Mouse (Mus musculus) inflammation-experienced regulatory T-cells (primary cell): Measurements from ENCODE around the gene Lmna. TPM values are rescaled to one million over a fixed set of nuclear protein-coding genes. Genes with fewer than 3 reads are reported as not detected.

Experiments
- polyA plus RNA-seq, 2 experiments: library from polyadenylated mRNA; unstranded; fragments of 100-300 nt; shearing (Covaris generic); gene quantifications; one replicate each; pipeline ENCODE4 v1.2.1; 2017

Lmna gene
- polyA plus RNA-seq: 10 to 100 TPM; 19.0 to 26.0 TPM

GRCm38 (mm10) chr3:88509692-88510420, at the start of gene Lmna:
Gene Lmna (minus strand): TSS chr3:88509956.

GRCm38 (mm10) chr3:88553525-88553879, 43.7 kb upstream of the Lmna start, which contains the start of gene Ubqln4:
Gene Ubqln4 (plus strand): TSS chr3:88553758.

GRCm38 (mm10) chr3:88552676-88553524, 43.1 kb upstream of the Lmna start, which contains the start of gene Lamtor2:
Gene Lamtor2 (minus strand): TSS chr3:88553074.

GRCm38 (mm10) chr3:88548180-88548917, 38.6 kb upstream of the Lmna start, which contains the start of gene Rab25:
Gene Rab25 (minus strand): TSS chr3:88548300.

GRCm38 (mm10) chr3:88532299-88532674, 22.5 kb upstream of the Lmna start, which contains the start of gene Mex3a:
Gene Mex3a (plus strand): TSS chr3:88532395.

GRCm38 (mm10) chr3:88460983-88461696, 48.6 kb downstream of the Lmna start, which contains the start of gene Sema4a:
Gene Sema4a (minus strand): TSS chr3:88461182.

Other genes starting within 250 kb of the Lmna start
- under 1 TPM in 1 of 2 experiments, not detected in 1; 0.31 TPM for gene Gm38392, start 222.7 kb downstream of the Lmna start, polyA plus RNA-seq
- gene Tsacc, start 213.0 kb downstream of the Lmna start, polyA plus RNA-seq: 10 to 100 TPM in 1 of 2 experiments, 1 to 10 TPM in 1; 8.3 to 15.6 TPM
- 100 to 1,000 TPM; 327 to 346 TPM for gene Cct3, start 212.8 kb downstream of the Lmna start, polyA plus RNA-seq
- 100 to 1,000 TPM; 342 to 357 TPM for gene Glmp, start 184.9 kb downstream of the Lmna start, polyA plus RNA-seq
- gene Tmem79, start 173.8 kb downstream of the Lmna start, polyA plus RNA-seq: 1 to 10 TPM in 1 of 2 experiments, under 1 TPM in 1; 0.96 to 2.8 TPM
- gene Smg5, start 173.7 kb downstream of the Lmna start, polyA plus RNA-seq: 10 to 100 TPM; 38.2 to 49.1 TPM
- gene Paqr6, start 145.4 kb downstream of the Lmna start, polyA plus RNA-seq: 1 to 10 TPM; 1.1 to 3.0 TPM
- gene Bglap3, start 137.2 kb downstream of the Lmna start, polyA plus RNA-seq: 10 to 100 TPM in 1 of 2 experiments, not detected in 1; 82.5 TPM
- gene Bglap2, start 131.3 kb downstream of the Lmna start, polyA plus RNA-seq: 1 to 10 TPM in 1 of 2 experiments, not detected in 1; 4.1 TPM
- gene Bglap, start 125.5 kb downstream of the Lmna start, polyA plus RNA-seq: 1 to 10 TPM in 1 of 2 experiments, not detected in 1; 2.4 TPM
- 10 to 100 TPM; 36.0 to 42.7 TPM for gene Pmf1, start 99.6 kb downstream of the Lmna start, polyA plus RNA-seq
- gene Slc25a44, start 84.8 kb downstream of the Lmna start, polyA plus RNA-seq: 10 to 100 TPM; 18.5 to 25.3 TPM
- 100 to 1,000 TPM in 1 of 2 experiments, 10 to 100 TPM in 1; 36.5 to 227 TPM for gene Sema4a, start 48.8 kb downstream of the Lmna start, polyA plus RNA-seq
- under 1 TPM; 0.24 to 0.40 TPM for gene Mex3a, start 22.4 kb upstream of the Lmna start, polyA plus RNA-seq
- 1 to 10 TPM in 1 of 2 experiments, under 1 TPM in 1; 0.77 to 1.7 TPM for gene Rab25, start 38.3 kb upstream of the Lmna start, polyA plus RNA-seq
- gene Lamtor2, start 43.1 kb upstream of the Lmna start, polyA plus RNA-seq: 100 to 1,000 TPM; 166 to 168 TPM
- gene Ubqln4, start 43.8 kb upstream of the Lmna start, polyA plus RNA-seq: 10 to 100 TPM; 48.2 to 54.1 TPM
- 100 to 1,000 TPM in 1 of 2 experiments, 10 to 100 TPM in 1; 99.3 to 122 TPM for gene Ssr2, start 65.9 kb upstream of the Lmna start, polyA plus RNA-seq
- gene Arhgef2, start 96.0 kb upstream of the Lmna start, polyA plus RNA-seq: 100 to 1,000 TPM; 120 to 137 TPM
- gene Rxfp4, start 143.2 kb upstream of the Lmna start, polyA plus RNA-seq: not detected
- 100 to 1,000 TPM in 1 of 2 experiments, 10 to 100 TPM in 1; 93.7 to 133 TPM for gene Khdc4, start 175.8 kb upstream of the Lmna start, polyA plus RNA-seq
- gene Rit1, start 206.9 kb upstream of the Lmna start, polyA plus RNA-seq: 10 to 100 TPM; 52.5 to 58.6 TPM